Mouse (Mus musculus): ENCODE results near the gene Smarcd1. TPM values are rescaled to one million over a fixed set of nuclear protein-coding genes. Genes with fewer than 3 reads are reported as not detected.
"Not testable (repeated sequence)": the region's sequence is repeated elsewhere in the genome, so short reads cannot be mapped to it uniquely, and the experiment has no call there.

Smarcd1 gene
- polyA plus RNA-seq, 1 experiment from 2014 or later = 57.4 TPM

- peak within 1 kb of the TSS; percentile 20; the same call in 1 of the 2 replicates for H3K4me3 ChIP-seq (replicated peaks)
- H3K4me2 ChIP-seq = peak within 1 kb of the TSS; percentile 41
- peak within 1 kb of the TSS; percentile 73 for H3K27ac ChIP-seq
- peak; percentile 5; the same call in 1 of the 2 replicates for ATAC-seq (replicated peaks; ENCODE audit: low FRiP score)
- H3K4me1 ChIP-seq = peaks cover 58% of the 10 kb centered on the region
- peaks cover 19% of the 10 kb centered on the region for H3K36me3 ChIP-seq
- 51% methylated on average over 26 of the region's 26 CpGs for WGBS
- no peak within 1 kb of the TSS for H3K9ac ChIP-seq
- no peaks in the 10 kb centered on the region for H3K9me3 ChIP-seq (replicated peaks)
- no peaks in the 10 kb centered on the region for H3K27me3 ChIP-seq
Measured at GRCm38 (mm10) chr15:99717386-99718334, 15.7 kb downstream of the Smarcd1 start, which contains the start of gene Gpd1. Gene Gpd1 (plus strand): TSS chr15:99717515.

DNA sequence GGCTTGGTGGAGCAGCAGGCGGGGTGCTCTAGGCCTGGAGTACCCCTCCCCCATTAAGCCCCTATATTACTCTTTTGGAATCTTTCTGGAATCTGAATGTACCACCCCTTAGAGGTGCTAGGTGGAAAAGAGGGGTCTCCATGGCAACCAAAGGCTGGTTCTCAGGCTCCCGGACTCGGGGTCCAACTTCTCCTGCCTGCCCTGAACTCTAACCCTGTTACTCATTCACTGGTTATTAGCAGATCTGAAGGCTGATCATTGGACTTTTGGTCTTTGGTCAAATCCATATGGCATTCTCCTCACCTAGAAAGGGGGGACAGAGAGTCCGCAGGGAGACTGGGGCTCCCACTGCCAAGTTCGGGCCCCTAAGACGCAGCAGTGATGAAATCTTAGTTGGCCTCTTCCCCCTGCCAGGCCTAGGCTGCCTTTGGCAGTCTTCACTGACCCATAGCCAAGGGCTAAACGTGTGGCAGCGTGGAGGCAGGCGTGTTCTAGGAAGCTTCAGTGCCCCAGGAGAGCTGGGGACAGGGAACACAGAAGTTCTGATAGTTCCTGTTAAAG, 16.6 kb downstream of the Smarcd1 start:
- H3K36me3 ChIP-seq = peaks cover 10% of the 10 kb centered on the region
- peak overlapping the region; percentile 41 for H3K4me2 ChIP-seq
- no peak for ATAC-seq (replicated peaks; ENCODE audit: low FRiP score)
- WGBS = 73% methylated on average over 9 of the region's 9 CpGs
- H3K4me3 ChIP-seq (replicated peaks) = peak overlapping the region; percentile 20; the same call in 1 of the 2 replicates
- peaks cover 61% of the 10 kb centered on the region for H3K4me1 ChIP-seq
- no peaks in the 10 kb centered on the region for H3K27me3 ChIP-seq
- peak overlapping the region; percentile 73; the same call in 1 of the 2 replicates for H3K27ac ChIP-seq
- H3K9me3 ChIP-seq (replicated peaks) = no peaks in the 10 kb centered on the region
- no peak overlapping the region for H3K9ac ChIP-seq

GRCm38 (mm10) chr15:99719865-99720264, 17.9 kb downstream of the Smarcd1 start:
- Histone ChIP-seq H3K9me3 (replicated peaks) (no peaks in the 10 kb centered on the region), H3K4me1 (peaks cover 75% of the 10 kb centered on the region), H3K9ac (no peak overlapping the region), H3K27me3 (no peaks in the 10 kb centered on the region), H3K4me3 (replicated peaks) (no peak overlapping the region), H3K27ac (no peak overlapping the region), H3K4me2 (no peak overlapping the region), H3K36me3 (no peaks in the 10 kb centered on the region)
- no peak for ATAC-seq (replicated peaks; ENCODE audit: low FRiP score)
- WGBS = 84% methylated on average over 8 of the region's 8 CpGs

DNA sequence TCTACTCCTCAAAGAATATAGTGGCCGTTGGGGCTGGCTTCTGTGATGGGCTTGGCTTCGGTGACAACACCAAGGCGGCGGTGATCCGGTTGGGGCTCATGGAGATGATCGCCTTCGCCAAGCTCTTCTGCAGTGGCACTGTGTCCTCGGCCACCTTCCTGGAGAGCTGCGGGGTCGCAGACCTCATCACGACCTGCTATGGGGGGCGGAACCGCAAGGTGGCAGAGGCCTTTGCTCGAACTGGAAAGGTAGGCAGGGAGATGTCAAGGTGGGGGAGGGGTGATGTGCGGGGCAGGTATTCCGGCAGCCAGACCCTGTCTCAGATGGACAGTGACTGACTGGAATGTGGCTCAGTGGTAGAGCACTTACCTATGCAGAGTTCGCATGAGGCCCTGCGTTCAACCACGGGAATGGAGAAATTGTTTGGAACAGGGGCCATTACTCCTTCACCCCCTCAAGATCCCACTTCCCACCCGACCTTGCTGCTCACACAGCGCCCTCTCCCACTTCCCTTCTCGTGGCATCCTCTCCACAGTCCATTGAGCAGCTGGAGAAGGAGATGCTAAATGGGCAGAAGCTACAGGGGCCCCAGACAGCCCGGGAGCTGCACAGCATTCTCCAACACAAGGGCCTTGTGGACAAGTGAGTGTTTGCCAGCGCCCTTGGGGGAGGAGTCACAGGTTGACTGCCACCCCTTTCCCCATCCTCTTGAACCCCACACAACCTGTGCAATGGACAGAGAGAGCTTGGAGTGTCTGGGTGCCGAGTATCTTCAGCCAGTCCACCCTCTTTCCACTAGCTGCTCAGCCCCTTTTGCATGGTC, 20.2 kb downstream of the Smarcd1 start:
- Histone ChIP-seq H3K4me2 (no peak overlapping the region), H3K36me3 (no peaks in the 10 kb centered on the region), H3K9ac (no peak overlapping the region), H3K27ac (0 out of 2 replicates have a peak overlapping the region, but pooled peaks have one; percentile 6), H3K27me3 (no peaks in the 10 kb centered on the region), H3K4me3 (replicated peaks) (no peak overlapping the region), H3K4me1 (peaks cover 66% of the 10 kb centered on the region), H3K9me3 (replicated peaks) (no peaks in the 10 kb centered on the region)
- WGBS = 76% methylated on average over 25 of the region's 25 CpGs
- no peak for ATAC-seq (replicated peaks; ENCODE audit: low FRiP score)

GRCm38 (mm10) chr15:99723120-99723514, 21.2 kb downstream of the Smarcd1 start:
- no peak for ATAC-seq (replicated peaks; ENCODE audit: low FRiP score)
- peaks cover 60% of the 10 kb centered on the region for H3K4me1 ChIP-seq
- peak overlapping the region; percentile 97 for H3K27ac ChIP-seq
- WGBS = 65% methylated on average over 10 of the region's 10 CpGs
- no peaks in the 10 kb centered on the region for H3K27me3 ChIP-seq
- no peak overlapping the region for H3K4me3 ChIP-seq (replicated peaks)
- no peak overlapping the region for H3K9ac ChIP-seq
- H3K9me3 ChIP-seq (replicated peaks) = no peaks in the 10 kb centered on the region
- peak overlapping the region; percentile 70; the same call in 1 of the 2 replicates for H3K4me2 ChIP-seq
- H3K36me3 ChIP-seq = peaks cover 8% of the 10 kb centered on the region

DNA sequence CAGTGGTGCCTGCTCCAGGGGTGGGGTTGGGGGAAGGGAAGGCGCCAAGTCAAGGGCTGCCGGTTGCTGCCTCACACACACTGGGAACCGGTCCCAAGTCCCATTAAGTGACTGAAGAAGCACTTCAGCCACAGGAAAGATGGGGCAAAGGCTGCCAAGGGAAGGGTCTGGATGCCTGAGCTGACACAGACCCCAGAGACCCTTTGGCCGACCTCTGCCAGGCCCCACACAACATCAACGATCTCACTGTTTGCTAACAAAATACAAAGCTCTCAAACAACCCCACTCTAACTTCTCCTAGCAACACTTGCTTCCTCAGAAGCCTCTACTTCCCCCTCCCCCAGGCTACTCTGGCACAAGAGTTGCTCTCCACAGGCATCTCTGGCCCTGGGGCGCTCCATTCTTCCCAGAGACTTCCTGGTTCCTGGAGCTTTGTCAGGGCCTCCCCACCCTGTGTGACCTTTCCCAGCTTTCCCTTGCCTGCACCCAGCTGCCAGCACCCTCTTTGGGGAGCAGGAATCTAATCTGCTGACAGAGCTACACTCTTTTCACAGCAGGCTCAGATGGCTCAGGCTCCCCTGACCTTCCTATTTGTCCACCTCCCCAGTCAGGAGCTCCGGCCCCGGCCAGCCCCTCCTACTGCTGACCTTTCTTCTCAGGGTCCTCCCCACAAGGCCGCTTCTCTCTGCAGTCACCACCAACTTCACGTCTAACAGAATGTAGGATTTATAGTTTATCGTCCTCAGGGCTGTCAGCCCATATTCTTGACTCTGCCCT, 21.8 kb downstream of the Smarcd1 start:
- peaks cover 54% of the 10 kb centered on the region for H3K4me1 ChIP-seq
- peak overlapping the region; percentile 97 for H3K27ac ChIP-seq
- peaks cover 14% of the 10 kb centered on the region for H3K36me3 ChIP-seq
- H3K9me3 ChIP-seq (replicated peaks) = no peaks in the 10 kb centered on the region
- ATAC-seq (replicated peaks; ENCODE audit: low FRiP score) = peak; percentile 15; the same call in 1 of the 2 replicates
- peak overlapping the region; percentile 30 for H3K9ac ChIP-seq
- H3K4me3 ChIP-seq (replicated peaks) = no peak overlapping the region
- no peaks in the 10 kb centered on the region for H3K27me3 ChIP-seq
- 15% methylated on average over 11 of the region's 11 CpGs for WGBS
- H3K4me2 ChIP-seq = peak overlapping the region; percentile 70

- peak; percentile 48 for ATAC-seq (replicated peaks; ENCODE audit: low FRiP score)
- peak overlapping the region; percentile 97 for H3K27ac ChIP-seq
- H3K4me2 ChIP-seq = peak overlapping the region; percentile 70
- 7% methylated on average over 16 of the region's 16 CpGs for WGBS
- peaks cover 22% of the 10 kb centered on the region for H3K36me3 ChIP-seq
- H3K4me3 ChIP-seq (replicated peaks) = peak overlapping the region; percentile 91
- peak overlapping the region; percentile 30 for H3K9ac ChIP-seq
- H3K27me3 ChIP-seq = no peaks in the 10 kb centered on the region
- H3K9me3 ChIP-seq (replicated peaks) = peaks cover 4% of the 10 kb centered on the region; the same call in 1 of the 2 replicates
- peaks cover 49% of the 10 kb centered on the region for H3K4me1 ChIP-seq
Measured at GRCm38 (mm10) chr15:99724292-99725021, 22.5 kb downstream of the Smarcd1 start.

DNA sequence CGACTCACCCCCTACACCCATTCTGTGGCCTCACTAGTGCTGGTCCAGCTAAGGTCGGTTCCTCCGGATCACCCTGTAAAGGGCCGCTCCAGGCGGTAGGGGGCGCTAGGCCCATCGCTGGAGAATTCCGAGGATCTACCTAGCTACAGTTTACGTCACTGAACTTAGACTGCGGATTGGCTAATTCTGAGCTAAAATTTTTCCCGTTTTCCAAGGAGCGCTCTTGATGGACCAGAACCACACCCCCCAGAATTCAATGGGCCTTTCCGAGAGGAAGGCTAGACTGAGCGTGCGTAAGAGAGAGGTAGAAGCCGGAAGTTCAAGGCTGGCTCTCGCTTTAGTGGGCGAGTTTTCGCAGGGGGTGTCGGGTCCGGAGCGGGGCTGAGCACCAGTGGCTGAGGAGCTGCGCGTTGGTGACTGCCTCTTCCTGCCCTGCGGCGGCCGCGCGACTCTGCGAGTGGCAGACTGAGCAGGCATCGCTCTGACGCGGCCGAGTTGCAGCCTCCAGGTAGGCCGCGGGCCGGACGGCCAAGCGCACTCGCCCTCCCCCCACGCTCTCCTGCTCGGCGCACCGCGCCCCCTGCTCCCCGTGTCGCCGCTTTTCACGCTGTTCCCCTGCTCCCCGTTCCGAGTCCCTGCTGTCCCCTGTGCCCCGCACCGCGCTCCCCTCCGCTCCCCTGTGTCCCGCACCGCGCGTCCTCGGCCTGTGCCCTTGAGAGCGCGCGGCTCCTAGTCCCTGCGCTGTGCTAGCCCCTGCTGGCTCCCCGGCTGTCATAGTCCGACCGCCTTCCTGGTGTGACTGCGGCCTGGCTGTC, 23.6 kb downstream of the Smarcd1 start, which contains the start of gene Cox14:
Gene Cox14 (plus strand): TSS at position 278 of the 815 bp plus-strand sequence.
- Histone ChIP-seq H3K27me3 (no peaks in the 10 kb centered on the region), H3K4me2 (peak within 1 kb of the TSS; percentile 70), H3K9me3 (replicated peaks) (peaks cover 4% of the 10 kb centered on the region; the same call in 1 of the 2 replicates), H3K4me1 (peaks cover 49% of the 10 kb centered on the region), H3K4me3 (replicated peaks) (peak within 1 kb of the TSS; percentile 91), H3K9ac (peak within 1 kb of the TSS; percentile 93), H3K36me3 (peaks cover 29% of the 10 kb centered on the region), H3K27ac (peak within 1 kb of the TSS; percentile 97)
- ATAC-seq (replicated peaks; ENCODE audit: low FRiP score) = peak; percentile 92
- WGBS = under 1% methylated on average over 63 of the region's 68 CpGs

GRCm38 (mm10) chr15:99726549-99726948, 24.6 kb downstream of the Smarcd1 start:
- ATAC-seq (replicated peaks; ENCODE audit: low FRiP score) = no peak
- 69% methylated on average over 2 of the region's 2 CpGs for WGBS

GRCm38 (mm10) chr15:99727039-99727438, 25.1 kb downstream of the Smarcd1 start:
- H3K4me2 ChIP-seq; H3K27ac ChIP-seq; H3K27me3 ChIP-seq; ATAC-seq (replicated peaks; ENCODE audit: low FRiP score); H3K9ac ChIP-seq; H3K4me3 ChIP-seq (replicated peaks); H3K9me3 ChIP-seq (replicated peaks): not testable (repeated sequence)
- WGBS = 89% methylated on average over 4 of the region's 5 CpGs
- H3K36me3 ChIP-seq = peaks cover 39% of the 10 kb centered on the region
- H3K4me1 ChIP-seq = peaks cover 44% of the 10 kb centered on the region

More at GRCm38 (mm10) chr15:99726549-99726948, 24.6 kb downstream of the Smarcd1 start:
- Histone ChIP-seq H3K27ac (peak overlapping the region; percentile 97; the same call in 1 of the 2 replicates), H3K4me3 (replicated peaks) (peak overlapping the region; percentile 91), H3K4me1 (peaks cover 49% of the 10 kb centered on the region), H3K9me3 (replicated peaks) (peaks cover 4% of the 10 kb centered on the region; the same call in 1 of the 2 replicates), H3K27me3 (no peaks in the 10 kb centered on the region), H3K9ac (peak overlapping the region; percentile 93), H3K4me2 (peak overlapping the region; percentile 70), H3K36me3 (peaks cover 35% of the 10 kb centered on the region)
